Mouse (Mus musculus): ENCODE results near the gene Ticam1. TPM values are rescaled to one million over a fixed set of nuclear protein-coding genes. Genes with fewer than 3 reads are reported as not detected.

Gene Ticam1
- total RNA-seq (2022) = 10 to 100 TPM; 23.9 to 26.3 (median 24.8) TPM

DNA sequence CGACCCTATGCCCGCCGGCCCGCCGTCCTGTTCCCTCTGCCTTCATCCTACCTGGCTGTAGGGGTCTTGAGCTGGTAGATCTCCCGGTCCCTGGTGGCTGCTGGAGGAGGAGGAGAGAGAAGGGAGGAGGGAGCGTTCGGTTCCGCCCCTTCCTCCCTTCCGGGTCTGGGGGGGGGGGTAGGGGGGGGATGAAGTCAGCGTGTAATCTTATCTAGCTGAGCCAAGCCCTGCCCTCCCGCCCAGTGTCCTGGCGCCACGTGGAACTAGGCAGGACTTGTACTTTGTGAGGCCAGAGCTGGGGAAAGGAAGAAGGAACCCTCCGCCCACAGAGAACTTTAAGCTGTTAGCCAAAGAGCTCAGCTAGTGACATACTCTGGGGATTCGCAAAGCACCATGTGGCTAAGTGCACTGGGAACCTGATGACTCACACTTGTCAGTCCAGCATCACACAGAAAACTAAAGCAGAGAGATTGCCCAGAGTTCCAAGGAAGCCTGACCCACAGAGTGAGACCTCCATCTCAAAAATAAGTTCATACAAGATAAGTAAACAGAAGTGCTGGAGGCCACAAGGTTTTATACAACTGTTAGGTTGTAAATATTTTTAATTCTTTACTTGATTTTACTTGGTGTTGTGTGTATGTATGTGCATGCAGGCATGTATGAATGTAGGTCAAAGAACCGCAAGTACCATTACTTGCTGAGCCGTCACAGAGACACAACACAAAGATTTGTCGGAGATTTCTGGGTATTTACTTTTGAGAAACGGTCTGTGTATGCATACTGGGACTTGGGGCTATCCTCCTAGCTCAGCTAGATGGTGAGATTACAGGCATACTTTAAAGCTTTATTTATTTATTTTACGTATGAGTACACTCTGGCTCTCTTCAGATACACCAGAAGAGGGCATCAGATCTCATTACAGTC, at the start of gene Ticam1:
TSS of gene Ticam1 (minus strand) at position 144 of the 924 bp plus-strand sequence.
- peak; percentile 95 for DNase-seq

DNA sequence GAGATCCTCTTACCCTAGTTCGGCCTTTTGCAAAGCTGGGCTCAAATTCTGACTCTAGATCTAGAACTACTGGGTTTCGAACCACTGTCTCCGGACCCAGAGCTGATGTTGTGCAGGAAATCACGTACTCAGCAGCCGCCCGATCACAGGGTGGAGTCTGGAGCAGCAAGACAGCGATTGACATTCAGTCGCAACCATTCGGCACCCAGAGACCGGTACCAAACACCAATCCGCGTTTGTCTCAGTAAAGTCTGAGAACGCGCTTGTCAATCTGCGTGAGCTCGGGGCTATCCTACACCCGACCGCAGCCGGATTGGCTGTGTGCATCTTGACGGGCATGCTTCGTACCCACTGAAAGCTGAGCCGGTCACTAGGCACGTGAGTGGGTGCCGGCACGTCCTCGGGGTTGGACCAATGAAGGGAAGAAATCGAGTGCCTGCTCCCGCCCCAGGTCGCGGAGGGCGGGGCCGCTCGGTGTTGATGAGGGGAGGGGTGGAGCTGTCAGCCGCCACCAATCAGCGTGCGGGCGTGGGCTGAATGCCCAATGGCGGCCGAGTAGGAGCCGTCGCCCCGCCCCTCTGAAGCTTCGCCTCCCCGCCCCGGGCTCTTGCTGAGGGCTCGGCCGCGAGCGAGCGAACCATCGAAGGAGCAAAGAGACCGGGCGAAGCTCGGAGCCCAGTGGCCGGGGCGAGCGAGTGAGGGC, 49.0 kb upstream of the Ticam1 start, which contains the start of gene Kdm4b:
TSS of gene Kdm4b (plus strand) at position 613 of the 703 bp plus-strand sequence.
- DNase-seq = peak; percentile 100

DNA sequence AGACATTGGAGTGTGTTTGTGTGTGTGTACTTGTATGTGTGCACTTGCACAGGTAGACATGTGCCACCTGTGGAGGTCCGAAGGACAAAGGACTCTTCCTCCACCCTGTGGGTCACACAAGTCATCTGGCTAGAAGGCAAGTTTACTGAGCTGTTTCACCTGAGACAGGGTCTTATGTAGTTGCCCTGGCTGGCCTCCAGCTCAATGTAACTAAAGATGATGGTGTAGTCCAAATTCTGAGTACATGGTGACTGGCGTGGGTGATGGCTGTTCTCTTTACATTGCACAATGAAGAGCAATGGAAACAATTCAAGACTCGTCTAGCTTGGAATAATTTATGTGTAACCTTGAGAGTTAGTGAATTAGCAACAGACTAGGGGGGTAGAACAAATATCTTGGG, 47.8 kb upstream of the Ticam1 start:
- no peak for DNase-seq

DNA sequence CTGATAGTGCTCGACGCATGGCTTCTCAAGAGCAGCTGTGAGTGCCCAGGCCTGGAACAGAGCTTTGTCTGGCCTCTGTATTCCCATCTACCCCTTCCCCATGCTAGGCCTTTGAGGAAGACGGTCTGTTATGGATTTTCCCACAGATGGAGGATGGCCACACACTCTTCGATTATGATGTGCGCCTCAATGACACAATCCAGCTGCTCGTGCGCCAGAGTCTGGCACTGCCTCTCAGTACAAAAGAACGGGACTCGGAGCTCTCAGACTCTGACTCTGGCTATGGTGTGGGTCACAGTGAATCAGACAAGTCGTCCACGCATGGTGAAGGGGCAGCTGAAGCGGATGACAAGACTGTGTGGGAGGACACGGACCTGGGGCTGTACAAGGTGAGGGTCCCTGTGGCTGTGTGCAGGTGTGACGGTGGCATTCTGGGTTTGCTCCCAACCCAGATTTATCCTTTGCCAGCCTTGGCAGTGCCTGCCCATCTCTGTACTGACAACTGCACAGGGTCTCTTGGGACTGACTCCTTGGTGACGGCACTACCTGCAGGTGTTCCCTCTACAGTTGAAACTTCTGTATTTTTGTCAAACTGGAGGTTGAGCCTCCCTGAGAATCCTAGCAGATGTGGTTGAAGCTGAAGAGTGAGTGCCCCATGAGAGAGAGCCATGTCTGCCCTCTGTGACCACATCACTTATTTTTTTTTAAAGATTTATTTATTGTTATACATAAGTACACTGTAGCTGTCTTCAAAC, 32.8 kb upstream of the Ticam1 start:
- no peak for DNase-seq

DNA sequence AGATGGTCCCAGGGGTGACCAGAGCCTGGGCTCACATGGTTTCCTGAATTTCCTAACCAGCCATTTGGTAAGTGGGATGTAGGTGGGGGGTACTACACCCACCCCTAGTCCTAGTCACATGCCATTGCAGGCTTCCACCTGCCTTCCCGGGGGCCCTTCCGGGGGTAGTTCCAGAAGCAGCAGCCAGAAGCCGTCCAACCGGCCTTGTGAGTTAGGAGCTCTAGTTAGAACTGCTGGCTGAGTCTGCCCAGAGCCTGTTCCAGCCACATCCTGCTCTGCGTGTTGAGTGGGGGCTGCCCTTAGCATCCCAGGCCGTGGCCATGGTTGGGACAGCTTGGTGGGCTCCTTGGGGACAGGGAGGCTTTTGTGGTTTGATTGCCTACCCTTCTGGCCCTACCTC, 31.5 kb upstream of the Ticam1 start:
- DNase-seq = no peak

DNA sequence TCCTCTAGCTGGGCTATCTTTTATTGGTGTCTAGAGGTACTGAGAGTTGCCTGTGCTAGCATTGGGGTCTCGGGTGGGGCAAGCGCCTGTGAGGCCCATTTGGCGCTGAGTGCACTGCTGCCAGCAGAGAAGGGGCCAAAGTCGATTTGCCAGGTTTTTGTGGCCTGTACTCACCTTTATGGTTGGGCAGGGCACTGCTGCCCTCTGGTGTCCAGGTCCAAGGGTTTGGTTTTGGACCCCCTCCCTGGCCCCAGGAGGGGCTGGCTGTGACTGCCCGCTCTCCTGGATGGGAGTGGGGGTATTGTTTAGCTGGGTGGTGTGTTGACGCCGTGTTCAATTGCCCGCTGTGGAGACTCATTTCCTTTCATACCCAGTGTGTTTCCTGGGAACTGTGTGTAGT, 29.2 kb upstream of the Ticam1 start:
- no peak for DNase-seq

GRCm38 (mm10) chr17:56305156-56305555, 28.6 kb upstream of the Ticam1 start:
- DNase-seq = no peak

GRCm38 (mm10) chr17:56304718-56305117, 28.1 kb upstream of the Ticam1 start:
- no peak for DNase-seq

DNA sequence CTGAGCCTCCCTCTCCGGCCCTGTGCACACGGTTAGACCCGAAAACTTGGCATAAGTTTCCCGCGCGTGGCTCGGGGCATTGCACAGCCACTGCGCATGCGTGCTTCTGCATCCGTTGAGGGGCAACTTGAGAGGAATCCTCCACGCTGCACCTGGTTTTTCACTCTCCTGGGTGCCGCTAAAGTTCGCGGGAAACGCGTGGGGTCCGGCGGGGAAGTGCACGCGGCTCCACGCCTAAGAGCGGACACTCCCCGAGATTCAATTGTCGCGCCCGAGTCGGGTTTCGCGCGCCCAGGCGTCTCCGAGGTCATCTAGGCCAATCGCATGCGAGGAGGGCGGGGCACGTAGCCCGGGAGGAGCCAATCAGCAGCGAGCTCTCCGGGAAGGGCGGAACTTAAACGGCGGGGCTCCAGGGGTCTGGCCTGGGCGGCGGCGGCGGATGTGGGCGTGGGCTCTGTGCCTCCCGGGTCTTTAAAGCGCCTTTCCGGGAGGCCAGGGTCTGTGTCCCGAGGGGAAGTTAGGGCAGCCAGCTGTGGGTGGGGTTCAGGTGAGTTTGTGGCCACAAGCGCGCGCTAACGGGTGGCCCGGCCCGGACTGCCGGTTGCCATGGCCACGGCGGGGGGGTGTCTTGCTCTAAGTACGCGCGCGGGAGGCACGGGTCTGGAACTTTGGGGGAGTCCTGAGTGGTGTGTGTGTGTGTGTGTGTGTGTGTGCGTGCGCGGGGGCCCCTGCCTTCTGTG, 27.4 kb upstream of the Ticam1 start:
- DNase-seq = peak; percentile 91

- DNase-seq = peak; percentile 71
Measured at GRCm38 (mm10) chr17:56303160-56303846, 26.7 kb upstream of the Ticam1 start, which contains the start of gene Uhrf1. Uhrf1 (plus strand) TSS chr17:56303321.

DNA sequence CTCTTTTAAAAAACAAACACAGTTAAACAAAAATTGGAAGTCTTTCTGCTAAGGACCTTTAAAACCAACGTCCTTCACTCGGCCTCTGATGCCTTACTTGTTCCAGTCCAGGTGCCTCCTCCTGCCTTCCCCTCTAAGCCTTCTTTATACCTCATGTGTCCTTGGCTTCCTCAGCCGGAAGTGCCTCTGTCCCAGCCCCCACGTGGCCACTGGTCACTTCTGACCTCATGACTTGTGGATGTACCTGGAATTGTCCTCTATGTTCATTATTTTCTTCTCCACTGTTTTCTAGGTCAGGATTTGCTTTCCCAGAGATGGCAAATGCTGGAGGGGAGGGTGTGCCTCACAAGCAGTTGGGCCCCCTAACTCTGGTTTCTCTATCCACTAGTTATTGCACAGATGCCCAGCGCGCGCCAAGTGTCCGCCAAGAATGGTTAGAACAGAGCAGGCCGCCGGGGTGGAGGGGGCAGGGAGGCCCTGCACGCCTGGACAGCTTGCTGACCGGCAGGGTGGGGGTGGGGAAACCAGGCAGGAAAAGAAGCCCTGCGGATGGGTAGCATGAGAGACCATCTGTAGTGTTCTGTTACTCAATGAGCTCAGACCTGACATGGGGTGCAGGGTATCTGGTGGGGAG, 25.9 kb upstream of the Ticam1 start:
- no peak for DNase-seq

DNA sequence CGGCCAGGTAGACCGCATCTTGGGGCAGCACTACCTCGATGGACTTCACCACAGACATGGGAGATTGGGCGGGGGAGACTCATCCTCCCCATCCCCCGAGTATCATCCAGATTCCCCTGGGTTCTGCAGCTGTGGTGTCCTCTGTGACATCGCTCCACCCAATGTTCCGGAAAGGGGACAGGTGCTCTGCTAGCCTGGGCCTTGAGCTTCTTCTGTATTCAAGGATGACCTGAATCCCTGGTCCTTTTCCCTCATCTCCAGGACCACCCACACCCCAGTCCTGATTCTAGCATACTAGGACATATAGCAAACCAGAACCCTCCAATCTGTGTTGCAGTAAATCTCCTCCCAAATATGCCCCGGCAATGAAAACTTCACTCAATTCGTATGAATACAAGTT, 23.6 kb upstream of the Ticam1 start, which contains the start of gene Arrdc5:
TSS of gene Arrdc5 (minus strand) at position 101 of the 400 bp plus-strand sequence.
- DNase-seq = no peak

GRCm38 (mm10) chr17:56298238-56298637, 21.7 kb upstream of the Ticam1 start:
- DNase-seq = no peak

DNA sequence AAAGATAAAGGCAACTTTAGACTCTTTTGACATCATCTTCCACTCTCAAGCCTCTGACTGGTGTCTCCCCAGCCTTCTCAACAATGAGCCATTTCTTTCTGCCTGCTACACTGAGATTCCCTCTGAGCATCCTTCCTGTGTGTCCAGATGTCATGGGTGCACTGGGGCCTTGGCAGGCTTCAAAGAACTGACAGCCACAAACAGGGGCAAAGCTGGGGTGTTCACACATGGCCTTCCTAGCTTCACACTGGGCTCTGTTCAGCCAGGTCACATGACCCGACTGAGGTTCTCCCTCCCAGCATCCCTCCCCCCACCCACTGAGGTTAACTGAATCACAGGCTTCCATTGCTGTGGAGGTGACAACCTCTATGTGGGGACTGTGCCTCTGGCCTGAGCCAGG, 19.6 kb upstream of the Ticam1 start:
- no peak for DNase-seq

DNA sequence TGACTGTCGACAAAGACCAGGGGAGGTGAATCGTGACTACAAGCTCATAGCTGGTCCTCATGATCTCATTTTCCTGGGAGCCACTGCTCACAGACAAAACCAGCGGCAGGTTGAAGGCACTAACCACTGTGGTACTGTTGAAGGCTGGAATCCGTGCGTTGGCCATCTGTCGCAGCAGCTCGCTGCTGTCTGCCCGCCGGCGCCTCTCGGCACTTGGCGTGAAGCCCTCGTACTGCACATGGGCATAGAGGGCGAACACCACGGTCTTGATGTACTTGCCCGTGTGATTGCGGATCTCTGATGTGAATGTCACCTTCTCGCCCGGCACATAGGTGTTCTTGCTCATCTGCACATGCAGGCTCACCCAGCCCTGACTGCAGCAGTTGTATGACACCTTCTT, 17.7 kb upstream of the Ticam1 start:
- DNase-seq = no peak

DNA sequence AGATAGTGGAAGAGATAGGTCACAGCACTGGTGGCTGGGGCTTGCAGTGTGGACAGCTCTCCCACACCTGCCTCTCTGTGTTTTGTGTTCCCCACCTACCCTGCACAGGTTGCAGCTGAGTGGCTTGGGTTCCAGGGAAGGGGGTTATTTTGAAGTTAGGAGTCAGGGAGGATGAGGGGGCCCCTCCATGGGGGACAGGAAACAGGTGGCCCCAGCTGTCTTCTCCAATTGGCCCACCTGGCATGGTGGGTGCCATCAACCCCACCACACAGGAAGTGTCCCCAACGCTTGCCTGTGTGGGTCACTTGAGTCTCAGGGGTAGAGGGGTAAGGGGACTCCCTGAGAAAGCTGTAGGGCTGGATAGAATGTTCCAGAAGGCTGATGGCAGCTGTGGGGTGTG, 16.7 kb upstream of the Ticam1 start:
- no peak for DNase-seq

DNA sequence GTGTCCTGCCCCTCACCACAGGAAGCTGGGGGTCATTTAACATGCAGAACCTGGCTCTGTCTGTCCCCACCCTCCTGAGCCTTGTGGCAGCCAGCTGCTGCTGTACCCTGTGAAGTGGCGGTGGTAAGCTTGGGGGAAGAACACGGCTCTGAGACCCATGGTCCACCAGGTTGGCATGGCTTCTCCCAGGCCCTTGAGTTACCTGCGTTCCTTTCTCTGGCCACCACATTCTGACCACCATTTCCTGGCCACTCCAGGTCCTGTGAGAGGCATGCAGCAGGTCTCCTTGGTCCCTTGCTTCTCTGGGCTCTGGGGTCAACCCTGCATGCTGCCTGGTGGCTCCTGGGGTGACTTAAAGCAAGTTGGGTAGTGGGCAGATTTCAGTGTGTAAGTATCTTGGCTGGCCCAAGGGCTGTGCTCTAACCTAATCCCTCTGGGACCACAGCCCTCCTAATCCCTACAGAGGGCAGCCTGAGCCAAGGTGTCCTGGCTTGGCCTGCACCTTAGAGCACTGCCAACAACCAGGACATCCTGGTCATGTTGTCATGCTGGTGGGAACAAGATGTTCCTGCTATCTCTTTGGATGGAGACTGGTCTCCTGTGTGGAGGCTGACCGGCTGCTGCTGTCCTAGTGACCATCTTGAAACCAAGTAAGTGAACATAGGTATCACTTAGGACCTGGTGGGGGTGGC, 16.1 kb upstream of the Ticam1 start, which contains the start of gene Plin3:
TSS of gene Plin3 (minus strand) at position 343 of the 692 bp plus-strand sequence.
- DNase-seq = no peak

DNA sequence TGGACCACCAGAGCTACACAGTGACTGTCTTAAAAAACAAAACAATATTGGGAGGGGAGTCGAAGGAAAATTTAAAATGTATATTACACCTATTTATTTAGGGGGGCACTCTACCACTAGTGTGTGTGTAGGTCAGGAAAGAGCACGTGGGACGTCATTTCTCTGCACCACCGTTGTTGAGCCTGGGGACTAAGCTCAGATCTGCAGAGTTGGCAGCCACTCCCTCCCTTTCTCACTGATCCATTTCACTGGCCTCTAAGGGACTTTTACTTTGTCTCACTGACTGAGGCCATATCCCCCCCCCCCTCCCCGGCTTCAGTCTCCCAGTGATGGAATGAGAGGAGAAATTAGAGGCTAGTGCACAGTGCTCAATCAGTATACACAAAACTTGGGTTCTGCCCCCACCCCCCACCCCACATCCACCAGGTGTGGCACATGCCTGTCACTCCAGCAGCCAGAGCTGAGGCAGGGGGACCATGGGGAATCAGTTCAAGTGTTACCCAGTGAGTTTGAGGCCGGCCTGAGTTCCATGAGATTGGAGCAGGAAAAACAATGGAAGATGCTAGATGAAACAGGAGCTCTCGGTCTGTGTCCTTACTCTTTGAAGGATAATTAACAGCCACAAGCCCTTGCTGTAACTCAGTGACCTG, 15.4 kb upstream of the Ticam1 start:
- DNase-seq = no peak

GRCm38 (mm10) chr17:56291171-56291511, 14.6 kb upstream of the Ticam1 start:
- DNase-seq = peak; percentile 94

Measured in adrenal gland, adult 8-10 months (tissue).